Mouse (Mus musculus) liver (tissue): Measurements from ENCODE around the gene Bbx.
A peak's percentile ranks its signal among the peaks of the same experiment; 100 is the strongest.

Experiments
- DNase-seq: peaks from one replicate; pipeline ENCODE4 v3.0.0-alpha.2; 2020; ENCODE audit warnings: mixed read lengths

The Bbx gene

GRCm38 (mm10) chr16:50395928-50396612, 36.1 kb downstream of the Bbx start:
- no peak for DNase-seq

DNA sequence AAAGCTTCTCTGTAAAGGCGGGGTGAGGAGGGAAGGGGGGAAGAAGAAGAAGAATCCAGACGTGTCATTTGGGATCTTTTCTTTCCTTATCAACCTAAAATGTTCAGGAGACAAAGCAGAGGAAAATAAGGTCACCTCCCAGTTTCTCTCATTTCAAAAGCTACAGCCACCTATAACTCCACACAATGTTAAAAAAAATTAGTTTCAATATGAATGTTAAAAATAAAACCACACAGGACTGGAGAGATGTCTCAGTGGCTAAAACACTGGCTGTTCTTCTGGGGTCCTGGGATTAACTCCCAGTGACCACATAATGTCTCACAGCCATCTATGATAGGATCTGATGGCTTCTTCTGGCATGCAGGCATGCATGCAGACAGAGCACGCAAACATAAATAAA, 43.7 kb downstream of the Bbx start:
- DNase-seq: no peak

- DNase-seq: no peak
These were observed 48.6 kb downstream of the Bbx start for GRCm38 (mm10) chr16:50383541-50383940.

DNA sequence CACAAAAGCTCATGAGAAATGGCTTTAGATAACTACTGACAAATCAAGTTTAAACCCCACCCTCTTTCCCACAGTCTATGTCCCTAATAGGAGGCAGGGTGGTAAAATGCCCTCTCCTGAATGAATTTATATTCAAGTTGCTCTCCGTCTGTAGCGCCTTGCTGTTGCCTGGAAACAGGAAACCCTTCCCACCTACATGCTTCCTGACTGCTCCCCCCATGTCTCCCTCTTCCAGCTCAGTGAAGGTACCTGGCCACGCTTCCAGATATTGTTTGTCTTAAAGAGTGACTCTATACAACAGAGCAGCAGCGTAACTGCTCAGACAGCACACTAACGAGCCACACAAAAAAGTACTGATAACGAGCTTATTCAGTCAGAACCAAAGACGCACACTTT, 50.8 kb downstream of the Bbx start:
- no peak for DNase-seq

GRCm38 (mm10) chr16:50380682-50381350, 51.4 kb downstream of the Bbx start:
- peak; percentile 48 for DNase-seq

- DNase-seq: no peak
These were observed 52.0 kb downstream of the Bbx start for GRCm38 (mm10) chr16:50380232-50380631.

- peak; percentile 51 for DNase-seq
These were observed 57.6 kb downstream of the Bbx start for GRCm38 (mm10) chr16:50374611-50375010.

GRCm38 (mm10) chr16:50373685-50374084, 58.5 kb downstream of the Bbx start:
- no peak for DNase-seq

DNA sequence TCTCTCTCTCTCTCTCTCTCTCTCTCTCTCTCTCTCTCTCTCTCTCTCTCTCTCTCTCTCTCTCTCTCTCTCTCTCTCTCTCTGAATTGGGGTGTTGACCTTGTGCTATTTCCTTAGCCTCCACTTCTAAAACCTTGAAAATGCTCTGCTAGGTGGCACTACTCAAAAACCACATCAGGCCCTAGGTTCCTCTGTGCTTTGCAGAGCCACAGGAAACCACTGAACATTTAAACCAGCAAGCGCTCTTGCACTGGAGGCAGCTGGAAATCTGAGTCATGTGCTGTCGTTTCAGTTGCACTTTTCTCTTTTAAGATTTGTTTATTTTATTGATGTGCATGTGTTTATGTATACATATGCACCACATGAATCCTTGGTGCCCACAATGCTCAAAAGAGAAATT, 59.6 kb downstream of the Bbx start:
- no peak for DNase-seq

DNA sequence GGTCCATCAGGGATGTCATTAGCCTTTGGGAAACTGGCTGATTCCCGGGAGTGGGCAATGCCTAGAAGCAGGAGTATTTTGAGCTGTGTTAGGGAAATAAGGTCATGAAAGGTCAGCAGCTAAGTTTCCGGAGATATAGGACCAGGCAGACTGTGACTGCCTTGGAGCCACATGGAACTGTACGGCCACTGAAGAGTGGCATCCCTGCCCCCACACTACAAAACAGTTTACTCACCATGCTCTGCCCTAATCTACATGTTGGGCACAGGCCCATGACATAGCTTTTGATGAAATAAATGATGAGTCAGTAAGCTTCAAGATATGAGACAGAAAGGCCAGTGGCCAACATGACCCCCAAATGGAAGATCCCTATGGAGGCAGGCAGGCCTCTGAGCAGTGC, 60.7 kb downstream of the Bbx start:
- DNase-seq: peak; percentile 15

- peak; percentile 53 for DNase-seq
These were observed 61.8 kb downstream of the Bbx start for GRCm38 (mm10) chr16:50370423-50370822.

GRCm38 (mm10) chr16:50366556-50366955, 65.6 kb downstream of the Bbx start:
- DNase-seq: no peak

DNA sequence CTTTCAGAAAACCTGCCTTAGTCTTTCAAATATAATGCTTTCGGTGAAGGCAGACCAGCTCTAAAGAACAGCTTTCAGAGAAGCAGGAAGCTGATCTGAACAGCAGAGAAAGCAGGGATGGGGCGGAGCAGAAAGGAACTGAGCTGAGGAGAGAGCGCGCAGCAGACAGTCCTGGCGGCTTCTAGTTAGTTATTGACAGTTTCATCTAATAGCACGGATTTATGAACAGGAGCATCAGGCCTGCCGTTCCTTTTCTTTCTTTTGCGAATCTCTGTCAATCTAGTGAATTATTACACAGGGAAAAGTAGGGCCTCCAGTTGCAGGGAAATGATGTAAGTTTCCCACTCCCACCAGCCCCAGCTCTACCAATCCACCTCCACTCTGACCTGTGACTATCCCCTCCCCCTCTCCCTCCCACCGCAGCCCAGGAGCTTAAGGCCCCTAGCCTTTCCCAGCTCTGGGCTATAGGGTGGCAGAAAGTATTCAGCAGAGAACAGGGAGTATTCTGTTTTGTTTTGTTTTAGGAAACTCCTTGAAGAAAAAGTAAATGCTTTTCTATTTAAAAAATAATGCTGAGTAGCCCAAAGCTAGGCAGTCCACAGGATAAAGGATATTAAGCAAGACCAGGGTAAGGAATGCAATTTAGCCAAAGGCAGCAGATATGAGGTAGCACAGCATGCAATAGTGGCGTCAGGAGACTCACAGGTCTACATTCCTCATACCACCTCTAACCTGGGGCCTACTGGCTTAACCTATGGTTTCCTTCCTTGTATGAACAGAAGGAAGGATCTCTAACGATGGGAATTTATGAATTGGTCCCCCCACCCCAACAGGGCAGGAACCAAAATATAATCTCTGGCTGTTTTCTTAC, 67.8 kb downstream of the Bbx start:
- DNase-seq: peak; percentile 57

DNA sequence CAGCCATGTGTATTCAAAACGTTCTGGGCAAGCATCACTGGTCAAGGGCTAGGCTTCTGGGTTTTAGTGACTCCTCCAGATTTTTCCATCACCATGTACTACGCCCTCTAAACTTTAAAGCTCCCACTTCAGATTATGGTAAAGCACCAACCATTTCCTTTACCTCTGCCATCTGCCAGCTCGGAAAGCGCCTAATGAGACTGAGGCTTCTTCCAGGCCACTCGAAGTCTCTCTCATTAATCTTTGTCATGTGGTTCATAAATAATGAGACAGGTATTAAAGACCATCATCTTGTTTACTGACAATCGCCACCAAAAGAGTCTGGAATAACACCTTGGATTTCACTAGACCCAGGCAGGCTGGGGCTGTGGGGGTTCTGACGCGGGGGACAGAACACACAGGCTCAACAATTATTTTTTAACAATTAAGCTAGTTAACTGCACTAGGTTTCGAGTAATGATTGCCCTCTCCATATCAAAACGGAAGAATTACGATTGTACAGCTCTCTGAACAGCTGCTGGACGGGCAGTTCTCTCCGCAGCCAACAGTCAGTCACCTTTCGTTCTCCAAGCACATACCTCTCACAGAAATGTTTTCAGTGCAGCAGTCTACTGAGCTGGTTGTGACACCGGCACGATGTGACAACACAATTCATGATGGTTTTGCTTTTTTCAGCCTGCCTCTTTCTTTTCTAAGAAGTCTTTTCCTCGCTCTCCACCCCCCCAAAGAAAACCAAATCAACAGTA, 68.6 kb downstream of the Bbx start:
- no peak for DNase-seq

- DNase-seq: no peak
These were observed 71.6 kb downstream of the Bbx start for GRCm38 (mm10) chr16:50360631-50361030.

DNA sequence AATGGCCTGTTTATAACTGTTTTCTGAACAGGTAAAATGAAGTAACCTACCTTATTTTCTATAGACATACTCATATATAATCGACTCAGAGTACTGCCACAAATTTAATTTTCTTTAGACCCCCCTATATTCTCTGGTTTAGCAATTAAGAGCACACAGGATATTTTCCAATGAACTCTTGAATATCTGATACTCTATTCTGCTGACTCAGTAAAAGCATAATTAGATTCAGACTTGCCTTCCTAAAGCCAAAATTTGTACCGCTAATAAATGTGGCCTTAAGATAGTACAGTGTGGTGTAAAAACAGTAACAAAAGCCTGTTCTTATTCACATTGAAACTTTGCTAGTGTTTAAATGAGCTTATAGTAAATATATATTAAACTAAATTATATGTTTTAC, 102.5 kb downstream of the Bbx start:
- no peak for DNase-seq

GRCm38 (mm10) chr16:50324746-50325145, 107.4 kb downstream of the Bbx start:
- no peak for DNase-seq

- DNase-seq: no peak
These were observed 107.9 kb downstream of the Bbx start for GRCm38 (mm10) chr16:50324292-50324691.

DNA sequence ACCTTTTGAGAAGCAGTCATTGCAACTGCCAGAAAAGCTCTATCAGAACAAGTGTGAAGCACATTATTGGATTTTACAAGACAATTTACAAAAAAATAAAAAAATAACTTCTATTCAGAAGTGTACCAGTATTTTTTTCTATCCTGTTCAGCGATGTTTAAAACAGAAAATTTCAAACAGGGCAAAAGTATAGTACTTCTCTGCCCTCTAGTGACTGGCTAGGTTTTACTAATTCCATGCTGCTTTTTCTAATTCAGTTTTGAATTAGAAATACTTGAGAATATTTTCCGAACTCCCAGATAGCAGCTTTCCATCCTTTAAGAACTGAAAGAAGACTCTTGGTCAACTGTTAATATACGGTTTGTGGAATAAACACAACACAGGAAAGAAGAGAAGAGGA, 110.8 kb downstream of the Bbx start:
- no peak for DNase-seq

DNA sequence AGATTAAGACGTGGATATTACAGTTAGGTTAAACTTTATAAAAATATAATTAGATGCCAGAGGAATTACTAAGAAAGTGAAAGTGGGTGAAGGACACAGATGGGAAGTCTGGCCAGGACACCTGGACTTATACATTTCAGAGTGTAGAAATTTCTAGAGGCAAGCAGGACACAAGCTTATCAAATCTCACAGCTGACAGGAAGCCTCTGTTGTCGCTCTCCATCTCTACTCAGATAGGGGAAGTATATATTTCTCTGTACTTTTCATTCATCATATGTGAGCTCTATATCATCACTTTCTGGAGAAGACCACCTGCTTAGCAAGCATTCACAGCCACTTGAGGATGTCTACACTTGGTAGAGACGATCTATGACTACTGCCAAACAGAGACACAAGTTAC, 113.9 kb downstream of the Bbx start:
- no peak for DNase-seq

DNA sequence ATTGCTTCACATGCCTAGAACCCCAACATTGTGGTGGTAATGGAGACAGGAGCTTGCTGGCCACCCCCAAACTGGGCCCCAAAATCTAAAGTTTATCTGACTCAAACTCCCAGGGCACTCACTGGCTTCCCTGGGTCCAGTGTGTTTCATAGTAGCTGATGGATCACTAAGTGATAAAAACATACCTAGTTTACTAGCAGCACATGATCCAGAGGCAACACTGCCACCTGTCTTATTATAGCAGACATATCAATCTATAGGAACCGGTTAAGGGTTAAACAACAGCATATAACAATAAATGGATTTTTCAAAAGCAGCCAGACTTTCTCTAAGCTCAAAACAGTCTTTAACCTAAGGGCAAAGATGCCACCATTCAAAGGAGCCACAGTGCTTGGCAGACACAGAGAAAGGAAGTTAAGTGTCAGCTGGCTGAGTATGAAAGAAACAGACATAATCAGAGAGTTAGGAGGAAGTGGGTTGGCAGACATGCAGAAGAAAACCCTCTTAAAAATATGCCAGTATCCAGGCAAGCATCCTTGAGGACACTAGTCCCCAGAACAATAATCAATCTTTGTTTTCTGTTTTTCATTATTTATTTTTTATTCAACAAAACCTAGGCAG, 116.7 kb downstream of the Bbx start:
- no peak for DNase-seq

DNA sequence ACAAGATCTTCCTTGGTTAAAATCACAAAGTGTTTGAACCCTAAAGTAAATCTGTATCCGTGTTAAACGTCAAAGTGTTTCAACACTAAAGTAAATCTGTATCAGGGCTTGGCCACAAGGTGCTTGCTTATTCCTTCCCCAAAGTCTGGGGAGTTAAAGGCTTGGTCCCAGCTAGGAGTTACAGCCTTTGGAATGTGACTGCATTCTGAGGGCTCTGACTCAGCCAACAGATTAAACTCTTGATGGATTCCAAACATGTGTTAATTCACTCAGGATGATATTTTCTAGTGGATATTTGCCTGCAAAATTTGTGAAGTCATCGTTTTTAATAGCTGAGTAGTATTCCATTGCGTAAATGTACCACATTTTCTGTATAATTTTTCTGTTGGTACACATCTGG, 120.6 kb downstream of the Bbx start:
- no peak for DNase-seq
